Mouse (Mus musculus): ENCODE measurements around the gene Rab3ip.

Gene Rab3ip

DNA sequence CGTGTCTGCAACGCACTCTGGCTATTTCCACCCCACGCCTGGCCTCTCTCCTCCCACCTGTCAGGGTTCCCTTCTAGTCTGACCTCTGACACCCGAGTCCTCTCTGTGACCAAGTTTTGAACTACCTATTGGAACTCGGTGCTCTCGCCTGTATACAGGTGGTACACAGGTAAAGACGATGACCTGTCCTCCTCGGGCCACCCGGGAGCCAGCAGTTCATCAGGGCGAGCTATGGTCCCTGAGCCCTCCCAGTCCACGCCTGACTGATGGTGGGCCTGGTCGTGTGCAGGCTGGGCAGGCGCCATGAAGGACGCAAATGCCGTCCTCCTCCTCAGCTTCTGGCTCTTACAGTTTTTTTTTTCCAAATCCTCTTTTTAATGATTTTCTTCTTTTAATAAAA lies 29.2 kb downstream of the Rab3ip start:
- in situ Hi-C loops (cut with MboI): no loop called here

DNA sequence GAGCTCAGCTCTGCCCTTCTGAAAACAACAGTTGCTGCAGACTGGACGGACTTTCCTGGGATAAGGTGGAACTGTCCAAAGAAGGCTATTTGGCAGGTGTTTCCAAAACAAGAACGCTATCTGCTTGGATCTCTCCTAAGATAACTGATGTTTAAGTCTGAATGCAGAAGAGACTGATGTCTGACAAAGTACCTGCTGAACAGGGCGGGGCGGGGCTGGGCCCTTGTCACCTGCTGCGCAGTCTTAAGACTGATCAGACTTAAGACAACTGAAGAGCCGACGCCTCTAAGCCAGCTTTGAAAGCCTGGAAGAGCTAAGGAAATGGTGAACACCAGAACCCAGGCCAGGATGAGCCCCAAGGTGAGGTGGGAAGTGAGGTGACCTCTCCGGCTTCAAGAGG lies 29.9 kb downstream of the Rab3ip start:
- in situ Hi-C loops (cut with MboI): no loop called here

DNA sequence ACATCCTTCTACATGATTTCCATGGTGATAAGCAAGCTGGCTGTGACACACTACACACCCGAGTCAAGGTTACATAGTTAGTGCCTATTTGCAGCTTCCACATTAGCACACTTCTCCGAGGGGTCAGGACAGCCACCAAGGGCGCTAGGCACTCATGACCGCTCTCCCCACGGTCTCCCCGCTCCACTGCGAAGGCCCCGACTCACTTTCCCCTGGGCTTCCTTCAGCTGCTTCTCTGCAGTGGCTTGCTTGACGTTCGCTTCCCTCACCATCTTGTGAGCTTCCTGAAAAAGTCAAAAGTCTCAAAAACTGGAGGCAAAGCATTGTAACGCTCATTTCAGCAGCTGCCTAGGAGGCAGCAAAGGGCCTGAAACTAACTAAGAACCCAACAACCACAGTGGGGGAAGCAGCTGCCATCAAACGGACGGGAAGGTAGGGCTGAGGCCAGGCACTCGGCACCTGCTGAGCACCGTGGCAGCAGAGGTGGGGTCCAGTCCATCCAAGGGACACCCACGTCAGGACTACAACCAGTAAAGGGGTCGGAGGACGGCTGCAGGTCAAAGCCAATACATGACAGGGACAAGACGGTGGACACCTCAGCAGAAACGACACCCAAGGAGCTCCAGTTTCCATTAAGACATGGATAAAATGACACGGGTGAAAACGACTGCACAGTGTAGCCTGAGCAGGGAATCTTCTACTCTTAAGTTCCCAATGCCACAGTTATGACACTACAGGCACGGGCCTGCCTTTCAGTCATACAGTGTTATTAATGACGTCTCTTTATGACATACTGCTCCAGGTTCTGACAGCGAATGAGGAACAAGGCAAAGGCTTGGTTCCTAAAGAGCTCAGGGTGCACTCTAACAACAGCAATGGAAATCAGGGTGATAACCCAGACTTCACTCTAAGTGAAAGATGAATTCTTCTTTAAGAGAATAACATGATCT lies 30.9 kb downstream of the Rab3ip start:
- in situ Hi-C loops (cut with MboI): no loop called here

DNA sequence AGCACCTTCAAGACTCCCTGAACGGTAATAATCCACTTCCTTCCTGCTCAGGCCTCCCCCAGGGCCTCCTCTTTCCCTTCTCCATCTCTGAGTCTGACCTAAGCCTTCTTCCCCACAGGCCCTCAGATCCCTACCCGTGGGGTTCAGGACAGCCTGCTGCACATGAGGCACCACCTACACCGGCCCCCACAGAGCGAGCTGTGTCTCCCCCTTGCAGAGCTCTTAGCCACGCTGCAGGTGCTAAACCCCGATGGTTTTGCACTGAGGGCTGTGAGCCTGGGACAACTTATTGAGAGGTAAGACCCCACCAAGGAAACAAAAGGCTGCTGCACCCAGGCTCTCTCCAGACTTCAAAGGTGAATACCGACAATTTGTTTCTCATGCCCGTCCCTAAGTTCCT lies 34.0 kb downstream of the Rab3ip start:
- in situ Hi-C loops (cut with MboI): no loop called here

DNA sequence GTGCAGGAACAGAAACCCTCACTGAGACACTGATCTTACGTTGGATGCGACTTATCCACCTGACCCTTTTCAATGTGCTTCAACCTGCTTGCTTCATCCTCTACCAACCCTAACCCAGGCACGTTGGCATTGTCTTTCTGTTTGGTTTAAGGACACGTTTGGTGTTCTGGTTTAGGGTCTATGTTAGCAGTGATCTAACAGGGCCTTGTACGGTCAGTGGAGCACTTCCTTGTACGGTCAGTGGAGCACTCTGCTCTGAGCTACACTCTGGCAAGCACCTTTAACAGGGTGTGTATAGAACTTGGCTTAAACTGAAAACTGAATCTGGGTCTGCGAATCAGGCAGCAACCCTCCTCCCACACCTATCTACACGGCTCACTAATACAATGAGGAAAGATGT lies 35.3 kb downstream of the Rab3ip start:
- in situ Hi-C loops (cut with MboI): no loop called here

DNA sequence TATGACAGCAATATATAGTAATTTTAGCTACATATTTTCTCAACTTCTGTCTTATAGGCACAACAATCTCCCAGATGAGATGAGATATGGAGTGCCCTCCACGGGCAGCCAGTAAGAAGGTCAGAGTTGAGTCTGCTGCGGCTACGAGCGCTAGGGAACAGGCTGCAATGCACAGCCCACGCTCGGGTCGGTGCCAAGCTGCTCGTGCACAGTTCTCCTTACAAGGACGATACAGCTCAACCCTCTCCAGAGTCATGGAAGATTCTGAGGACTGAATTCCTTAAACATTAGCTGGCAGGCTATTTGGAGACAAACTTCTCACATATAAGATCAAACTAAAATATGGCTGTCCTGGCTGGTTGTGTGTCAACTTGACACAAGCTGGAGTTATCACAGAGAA lies 36.0 kb downstream of the Rab3ip start:
- in situ Hi-C loops (cut with MboI): no loop called here

- in situ Hi-C loops (cut with MboI): no loop called here
Measured at GRCm38 (mm10) chr10:116913647-116914273, 36.8 kb downstream of the Rab3ip start.

DNA sequence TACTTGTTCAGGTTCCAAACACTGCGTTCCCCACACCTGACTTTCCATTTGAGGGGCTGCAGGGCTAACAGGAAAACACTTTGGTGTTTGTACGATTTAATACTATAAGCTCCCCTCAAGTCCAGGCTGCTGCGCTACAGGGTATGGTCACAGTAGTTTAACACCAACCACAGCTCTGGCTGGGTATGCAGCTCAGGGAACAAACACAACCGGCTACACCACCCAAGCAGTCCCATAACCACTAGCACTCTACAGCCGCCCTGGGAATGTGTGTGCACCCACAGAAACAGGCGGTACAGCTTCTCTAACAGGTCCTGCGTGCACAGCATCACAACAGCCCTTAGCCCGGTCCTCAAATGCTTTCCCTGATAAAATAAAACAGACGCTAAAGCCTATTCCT lies 37.7 kb downstream of the Rab3ip start:
- in situ Hi-C loops (cut with MboI): no loop called here

GRCm38 (mm10) chr10:116908901-116909642 lies 41.5 kb downstream of the Rab3ip start:
- in situ Hi-C loops (cut with MboI): no loop called here

- in situ Hi-C loops (cut with MboI): no loop called here
Measured at GRCm38 (mm10) chr10:116906794-116907193, 43.8 kb downstream of the Rab3ip start.

- in situ Hi-C loops (cut with MboI): no loop called here
Measured at GRCm38 (mm10) chr10:116904503-116904908, 46.1 kb downstream of the Rab3ip start.

- in situ Hi-C loops (cut with MboI): no loop called here
Measured at GRCm38 (mm10) chr10:116896336-116897177, 54.0 kb downstream of the Rab3ip start, which contains the start of gene Myrfl. Gene Myrfl, minus strand, starts transcription at chr10:116896919.

DNA sequence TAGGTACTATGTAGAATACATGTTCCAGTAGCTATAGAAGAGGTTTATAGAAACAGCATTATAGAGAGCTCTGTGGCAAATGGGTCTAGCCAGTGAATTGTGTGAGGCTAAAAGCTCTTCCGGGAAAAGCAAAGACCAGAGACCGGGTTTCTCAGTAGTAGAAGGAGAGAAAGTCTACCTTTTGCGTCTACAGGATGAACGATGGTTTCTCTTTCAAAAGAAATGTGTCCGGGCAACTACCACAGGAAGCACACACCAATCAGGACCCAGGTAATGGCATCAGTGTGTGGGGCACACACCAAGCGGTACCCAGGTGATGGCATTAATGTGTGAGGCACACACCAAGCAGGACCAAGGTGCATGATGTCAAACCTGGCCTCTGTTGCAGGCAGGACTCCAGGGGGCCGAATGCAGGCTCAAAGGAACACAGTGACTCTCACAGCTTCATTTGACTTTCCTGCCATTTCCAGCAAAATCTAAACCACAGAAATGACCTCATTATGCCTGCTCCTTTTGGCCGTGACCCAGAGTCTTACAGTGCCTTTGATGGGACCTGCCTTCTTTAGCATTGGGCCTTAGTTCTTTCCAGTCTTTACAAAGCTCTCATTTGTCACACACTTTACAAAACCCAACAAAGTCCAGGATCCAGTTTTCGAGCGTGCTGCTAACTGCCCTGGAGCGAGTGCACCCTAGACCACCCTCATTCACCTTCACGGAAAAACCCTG lies 55.3 kb downstream of the Rab3ip start:
- in situ Hi-C loops (cut with MboI): no loop called here

- in situ Hi-C loops (cut with MboI): no loop called here
Measured at GRCm38 (mm10) chr10:116894540-116894939, 56.0 kb downstream of the Rab3ip start.

DNA sequence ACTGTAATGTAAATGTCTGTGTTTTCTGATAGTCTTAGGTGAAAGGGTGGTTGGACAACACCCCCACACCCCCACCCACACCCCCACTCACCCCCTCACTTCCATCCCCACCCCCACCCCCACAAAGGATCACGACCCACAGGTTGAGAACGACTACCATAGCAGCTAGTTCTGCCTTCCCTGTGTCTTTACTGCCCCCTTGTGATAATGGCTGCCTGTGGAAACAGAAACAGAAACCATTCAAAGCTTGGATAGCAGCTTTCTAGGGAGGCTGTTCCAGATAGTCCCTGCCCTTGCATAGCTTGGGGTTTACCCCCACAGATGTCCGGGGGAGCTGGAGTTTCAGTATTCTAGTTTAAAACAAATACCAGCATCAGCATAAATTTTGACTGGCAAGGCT lies 56.8 kb downstream of the Rab3ip start:
- in situ Hi-C loops (cut with MboI): no loop called here

- in situ Hi-C loops (cut with MboI): no loop called here
Measured at GRCm38 (mm10) chr10:116890587-116890986, 60.0 kb downstream of the Rab3ip start.

GRCm38 (mm10) chr10:116884552-116884951 lies 66.0 kb downstream of the Rab3ip start:
- in situ Hi-C loops (cut with MboI): no loop called here

- in situ Hi-C loops (cut with MboI): no loop called here
Measured at GRCm38 (mm10) chr10:116883531-116883930, 67.0 kb downstream of the Rab3ip start.

- in situ Hi-C loops (cut with MboI): no loop called here
Measured at GRCm38 (mm10) chr10:116877436-116877835, 73.1 kb downstream of the Rab3ip start.

- in situ Hi-C loops (cut with MboI): no loop called here
Measured at GRCm38 (mm10) chr10:116874490-116874889, 76.1 kb downstream of the Rab3ip start.

DNA sequence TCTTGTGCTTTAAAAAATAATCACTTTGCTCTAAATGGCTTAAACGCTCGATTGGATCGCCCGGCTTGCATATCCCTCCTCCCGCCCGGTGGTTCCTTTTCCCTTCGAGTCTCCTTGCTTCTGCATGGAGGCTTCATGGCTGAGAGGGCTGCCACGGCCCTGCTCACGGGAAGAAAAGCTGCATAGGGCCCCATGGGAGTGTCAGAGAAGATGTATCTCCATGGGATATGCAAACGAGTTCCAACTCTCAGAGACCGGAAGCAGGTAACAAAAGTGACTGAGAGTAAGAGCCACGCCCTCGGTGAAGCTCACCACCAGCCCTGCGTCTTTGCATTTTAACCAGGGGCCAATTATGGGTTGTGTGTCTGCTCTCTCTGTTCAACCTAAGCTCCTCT lies 78.6 kb downstream of the Rab3ip start:
- in situ Hi-C loops (cut with MboI): no loop called here

All from mature B cell (primary cell).